Mouse (Mus musculus) forebrain, embryonic 13.5 days (tissue): ENCODE measurements around the gene Lrba. TPM values are rescaled to one million over a fixed set of nuclear protein-coding genes. Genes with fewer than 3 reads are reported as not detected.

Experiments used
- ATAC-seq: fragments of 200-750 bp; cut with Nextera tagmentation; 2 replicates; pipeline ENCODE4 v1.8.0; 2017
- H3K27ac ChIP-seq: fragments of 300-500 bp; sonication (generic); 2 replicates; pipeline ENCODE4 v1.5.1; 2015; ENCODE audit warnings: inconsistent platforms, mild to moderate bottlenecking, moderate library complexity
- H3K27me3 ChIP-seq: fragments of 300-500 bp; sonication (generic); 2 replicates; pipeline ENCODE4 v1.6.1; 2015; ENCODE audit warnings: mild to moderate bottlenecking, inconsistent platforms
- H3K36me3 ChIP-seq: fragments of 300-500 bp; sonication (generic); 2 replicates; pipeline ENCODE4 v1.6.1; 2015; ENCODE audit warnings: mild to moderate bottlenecking, inconsistent platforms; ENCODE audit not compliant: poor library complexity, severe bottlenecking
- H3K4me1 ChIP-seq: fragments of 300-500 bp; sonication (generic); 2 replicates; pipeline ENCODE4 v1.6.1; 2015; ENCODE audit warnings: inconsistent platforms
- H3K4me2 ChIP-seq: fragments of 300-500 bp; sonication (generic); 2 replicates; pipeline ENCODE4 v1.6.1; 2015; ENCODE audit warnings: inconsistent platforms, mild to moderate bottlenecking, moderate library complexity
- H3K4me3 ChIP-seq: fragments of 300-500 bp; sonication (generic); 2 replicates; pipeline ENCODE4 v1.5.1; 2015; ENCODE audit warnings: mild to moderate bottlenecking, inconsistent platforms
- H3K9ac ChIP-seq: fragments of 300-500 bp; sonication (generic); 2 replicates; pipeline ENCODE4 v1.6.1; 2015; ENCODE audit warnings: mild to moderate bottlenecking, inconsistent platforms
- H3K9me3 ChIP-seq: fragments of 300-500 bp; sonication (generic); replicated peaks from 2 replicates; pipeline ENCODE4 v1.6.1; 2016; ENCODE audit warnings: inconsistent platforms
- WGBS: fragments of 180-500 bp; shearing (Covaris S2); methylation state at CpG from one replicate; pipeline ENCODE4 v1.1.7; 2015; 5-methylcytosine and 5-hydroxymethylcytosine counted together
- polyA plus RNA-seq: library from polyadenylated mRNA; unstranded; fragments of >200 nt; fragmentation: Nextera tagmentation; extraction: Ambion mirVana; gene quantifications from 2 replicates; pipeline ENCODE4 v1.2.1, GENCODE M21; 2015

Gene Lrba
- polyA plus RNA-seq, 1 experiment from 2014 or later = 2.1 TPM

DNA sequence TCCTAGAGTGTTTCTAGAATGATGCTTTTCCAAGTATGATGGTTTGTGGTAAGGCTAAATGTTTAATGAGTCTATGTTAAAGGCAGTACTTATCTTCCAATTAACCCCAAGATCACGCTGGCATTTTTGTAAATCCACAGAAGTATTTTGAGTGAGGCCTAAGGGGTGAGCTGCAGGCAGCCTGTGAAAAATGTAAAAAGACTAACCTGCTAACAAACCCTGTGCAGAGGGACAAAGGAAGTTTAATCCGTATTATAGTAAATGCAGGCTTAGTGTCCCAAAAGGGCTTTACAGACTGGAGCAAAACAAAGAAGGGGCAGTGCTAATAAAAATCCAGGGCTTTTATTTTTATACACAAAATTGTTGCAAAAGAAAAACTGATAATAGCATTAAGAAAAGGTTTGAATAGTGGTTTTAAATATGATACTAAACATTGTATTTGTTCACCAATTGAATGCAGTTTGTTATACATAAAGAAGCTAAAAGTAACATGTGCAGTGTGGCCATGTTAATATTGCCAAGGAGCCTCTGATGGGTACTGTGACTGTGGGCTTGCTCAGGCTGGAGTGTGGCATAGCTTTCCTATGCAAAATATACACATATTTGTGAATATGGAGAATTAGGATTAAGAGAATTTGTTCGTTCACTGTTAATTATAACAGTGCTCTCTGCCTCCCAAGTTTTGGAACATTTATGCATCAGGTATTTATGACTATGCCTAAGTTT lies 348.2 kb downstream of the Lrba start:
- WGBS = 8% methylated on average over 3 of the region's 3 CpGs
- no peak overlapping the region for H3K9ac ChIP-seq
- no peaks in the 10 kb centered on the region for H3K4me1 ChIP-seq
- no peak for ATAC-seq
- H3K36me3 ChIP-seq = no peaks in the 10 kb centered on the region
- H3K4me3 ChIP-seq = no peak overlapping the region
- H3K4me2 ChIP-seq = no peak overlapping the region
- no peak overlapping the region for H3K27ac ChIP-seq
- no peaks in the 10 kb centered on the region for H3K9me3 ChIP-seq
- H3K27me3 ChIP-seq = peaks cover 67% of the 10 kb centered on the region

DNA sequence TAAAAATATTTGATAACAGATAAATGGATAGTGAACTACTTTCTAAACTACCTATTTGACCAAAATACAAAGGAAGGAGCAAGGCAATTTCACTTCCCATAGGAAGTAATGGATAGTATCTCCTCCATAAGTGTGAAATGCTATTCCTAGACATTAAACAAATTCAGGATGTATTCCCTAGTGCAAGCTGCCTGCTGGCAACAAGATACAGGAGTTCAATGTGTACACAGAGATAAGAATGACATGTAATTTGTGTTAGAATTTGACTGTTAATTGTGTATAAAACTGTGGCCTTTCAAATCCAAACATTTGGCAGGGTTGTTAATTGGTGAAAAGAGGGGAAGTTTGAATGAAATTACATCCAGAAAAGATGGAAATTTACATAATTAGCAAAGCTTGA lies 350.8 kb downstream of the Lrba start:
- no peaks in the 10 kb centered on the region for H3K9me3 ChIP-seq
- H3K9ac ChIP-seq = no peak overlapping the region
- no peak overlapping the region for H3K4me3 ChIP-seq
- H3K36me3 ChIP-seq = no peaks in the 10 kb centered on the region
- H3K27me3 ChIP-seq = peaks cover 65% of the 10 kb centered on the region
- no peak overlapping the region for H3K27ac ChIP-seq
- ATAC-seq = no peak
- H3K4me2 ChIP-seq = no peak overlapping the region
- no peaks in the 10 kb centered on the region for H3K4me1 ChIP-seq

DNA sequence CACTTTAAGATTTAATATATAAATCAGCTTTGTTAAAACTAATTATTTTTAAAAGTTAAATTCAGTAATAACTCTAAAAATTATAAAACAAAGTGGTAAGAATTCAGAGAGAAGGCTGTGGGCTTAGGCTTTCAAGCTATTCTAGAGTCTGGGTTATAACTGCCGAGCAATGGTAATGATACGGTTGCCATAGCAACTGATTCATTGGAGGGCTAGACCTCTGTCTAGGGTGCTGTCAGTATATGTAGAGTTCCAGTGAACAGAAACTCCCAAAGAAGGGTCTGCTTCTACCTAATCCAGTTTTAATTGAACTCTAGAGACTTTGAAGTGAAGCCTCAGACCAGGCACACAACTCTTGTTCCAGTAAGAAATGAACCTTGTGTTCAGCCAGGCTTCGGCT lies 377.8 kb downstream of the Lrba start:
- WGBS = 29% methylated on average over 3 of the region's 3 CpGs
- no peak overlapping the region for H3K27ac ChIP-seq

DNA sequence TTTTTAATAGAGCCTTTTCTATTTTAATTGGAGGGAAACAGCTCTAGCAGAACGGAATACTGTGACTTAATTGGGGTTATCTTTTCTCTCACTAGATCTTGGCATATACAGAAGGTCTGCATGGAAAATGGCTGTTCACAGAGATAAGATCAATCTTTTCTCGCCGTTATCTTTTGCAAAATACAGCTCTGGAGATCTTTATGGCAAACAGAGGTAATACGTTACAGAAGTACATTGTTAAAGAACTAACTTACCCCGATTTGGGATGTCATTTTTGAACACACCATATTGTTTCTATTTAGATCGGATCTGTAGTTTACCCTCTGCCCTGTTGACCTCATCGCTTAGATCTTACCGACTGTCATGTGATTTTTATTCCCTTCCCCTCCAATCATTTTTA lies 381.3 kb downstream of the Lrba start:
- Histone ChIP-seq H3K36me3 (no peaks in the 10 kb centered on the region), H3K4me2 (no peak overlapping the region), H3K9me3 (no peaks in the 10 kb centered on the region), H3K4me1 (0 out of 2 replicates have a peak, but pooled peaks cover 3% of the 10 kb centered on the region), H3K27me3 (no peaks in the 10 kb centered on the region), H3K4me3 (no peak overlapping the region), H3K27ac (no peak overlapping the region), H3K9ac (no peak overlapping the region)
- ATAC-seq = no peak
- WGBS = 81% methylated on average over 8 of the region's 8 CpGs

More for the DNA sequence above, 377.8 kb downstream of the Lrba start:
- Histone ChIP-seq H3K4me2 (no peak overlapping the region), H3K27me3 (no peaks in the 10 kb centered on the region), H3K9me3 (no peaks in the 10 kb centered on the region), H3K4me1 (0 out of 2 replicates have a peak, but pooled peaks cover 3% of the 10 kb centered on the region), H3K9ac (no peak overlapping the region), H3K4me3 (no peak overlapping the region), H3K36me3 (no peaks in the 10 kb centered on the region)
- peak; percentile 58; the same call in 1 of the 2 replicates for ATAC-seq

DNA sequence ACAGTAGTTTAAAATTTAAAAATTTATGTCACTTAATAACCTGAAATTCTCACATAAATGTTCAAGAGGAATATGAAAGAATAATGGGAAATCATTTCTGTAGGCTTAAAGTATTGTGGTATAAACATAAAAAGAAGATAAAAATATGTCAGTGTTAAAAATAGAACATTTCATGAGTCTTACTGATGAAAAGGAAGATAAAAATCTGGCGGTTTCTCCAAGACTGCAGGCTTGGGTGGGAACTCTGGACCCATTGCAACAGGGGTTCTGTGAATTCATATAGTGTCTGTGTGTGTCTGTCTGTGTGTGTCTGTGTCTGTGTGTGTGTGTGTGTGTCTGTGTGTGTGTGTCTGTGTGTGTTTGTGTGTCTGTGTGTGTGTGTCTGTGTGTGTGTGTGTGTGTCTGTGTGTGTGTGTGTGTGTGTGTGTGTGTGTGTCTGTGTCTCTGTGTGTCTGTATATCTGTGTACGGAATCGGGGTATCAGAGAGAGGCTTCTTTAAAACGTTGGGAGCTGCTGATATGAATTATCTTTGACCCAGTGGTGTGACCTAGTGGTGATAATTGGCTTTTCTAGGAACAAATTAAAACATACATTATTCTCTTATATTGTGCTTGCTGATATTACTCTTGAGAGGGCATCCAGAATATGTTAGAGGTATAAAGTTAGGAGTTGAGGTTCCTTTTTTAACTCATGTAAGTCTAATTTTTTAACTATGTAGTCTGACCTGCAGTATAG lies 402.7 kb downstream of the Lrba start:
- 75% methylated on average over 4 of the region's 4 CpGs for WGBS
- Histone ChIP-seq H3K4me2 (no peak overlapping the region), H3K27me3 (no peaks in the 10 kb centered on the region), H3K4me3 (no peak overlapping the region), H3K9me3 (no peaks in the 10 kb centered on the region), H3K27ac (no peak overlapping the region), H3K9ac (no peak overlapping the region), H3K36me3 (no peaks in the 10 kb centered on the region), H3K4me1 (no peaks in the 10 kb centered on the region)
- ATAC-seq = no peak

DNA sequence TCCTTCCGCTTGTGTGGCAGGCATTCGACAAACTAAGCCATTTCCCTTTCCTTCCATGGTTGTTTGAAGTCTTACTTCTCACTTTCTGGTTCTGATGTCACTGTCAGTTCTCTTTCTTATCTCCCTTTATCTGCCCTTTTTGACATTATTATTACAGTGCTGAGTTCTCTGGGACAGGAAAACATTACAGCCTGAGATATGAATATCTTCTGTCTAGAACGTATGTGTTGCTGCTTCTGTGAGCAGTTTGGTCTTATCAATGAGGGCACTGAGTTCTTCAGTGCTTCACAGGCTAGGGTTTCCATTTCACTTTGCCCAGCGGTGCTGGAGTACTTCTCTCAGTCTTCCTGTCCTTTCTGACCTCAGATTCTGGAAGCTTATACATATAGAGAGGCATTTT lies 404.9 kb downstream of the Lrba start:
- H3K36me3 ChIP-seq = no peaks in the 10 kb centered on the region
- no peak overlapping the region for H3K4me2 ChIP-seq
- 95% methylated on average over 4 of the region's 4 CpGs for WGBS
- no peak overlapping the region for H3K4me3 ChIP-seq
- ATAC-seq = no peak
- no peak overlapping the region for H3K27ac ChIP-seq
- no peaks in the 10 kb centered on the region for H3K27me3 ChIP-seq
- no peaks in the 10 kb centered on the region for H3K4me1 ChIP-seq
- H3K9ac ChIP-seq = no peak overlapping the region
- H3K9me3 ChIP-seq = no peaks in the 10 kb centered on the region

DNA sequence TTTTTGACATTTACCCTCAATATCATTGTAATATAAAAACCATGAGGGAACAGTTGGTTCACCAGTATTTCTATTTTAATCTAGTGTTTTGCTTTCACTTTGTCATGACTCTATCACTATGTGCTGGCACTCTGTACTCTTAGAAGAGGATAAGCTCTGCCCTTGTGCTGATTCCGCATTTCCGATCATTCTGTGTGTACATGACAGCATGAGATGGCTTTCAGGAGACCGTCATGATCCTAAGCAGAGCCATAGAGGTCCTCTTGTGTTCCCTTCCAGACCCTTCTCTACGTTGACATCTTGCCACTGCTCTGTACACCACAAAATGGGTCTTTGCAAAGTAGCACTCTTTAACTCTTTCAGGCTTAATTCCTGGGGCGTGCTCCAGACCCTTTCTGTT lies 411.0 kb downstream of the Lrba start:
- no peak for ATAC-seq
- 61% methylated on average over 5 of the region's 5 CpGs for WGBS

DNA sequence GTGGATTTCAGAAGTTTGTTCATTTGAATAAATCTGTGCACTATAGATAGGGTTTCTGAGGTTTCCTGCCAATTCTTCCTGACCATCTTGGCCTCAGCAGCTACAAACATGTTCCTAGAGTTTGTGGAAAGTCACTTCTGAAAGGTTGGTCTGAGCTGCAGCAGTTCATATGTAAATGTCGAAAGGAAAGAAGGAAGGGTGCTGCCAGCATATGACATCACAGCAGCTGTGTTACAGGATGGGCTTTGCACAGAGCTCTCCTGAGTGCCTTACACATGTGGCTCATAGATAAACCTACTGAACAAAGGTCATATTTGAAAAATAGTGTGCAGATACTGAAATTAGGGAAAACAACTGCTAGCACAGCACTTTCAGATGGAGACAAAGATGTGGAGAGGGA lies 411.5 kb downstream of the Lrba start:
- Histone ChIP-seq H3K4me2 (no peak overlapping the region), H3K27me3 (no peaks in the 10 kb centered on the region), H3K4me3 (no peak overlapping the region), H3K9me3 (no peaks in the 10 kb centered on the region), H3K27ac (no peak overlapping the region), H3K36me3 (no peaks in the 10 kb centered on the region), H3K4me1 (no peaks in the 10 kb centered on the region), H3K9ac (no peak overlapping the region)
- 37% methylated on average over 1 of the region's 1 CpGs for WGBS
- ATAC-seq = no peak

More for the DNA sequence above, 411.0 kb downstream of the Lrba start:
- H3K9me3 ChIP-seq = no peaks in the 10 kb centered on the region
- H3K4me2 ChIP-seq = no peak overlapping the region
- no peaks in the 10 kb centered on the region for H3K4me1 ChIP-seq
- no peaks in the 10 kb centered on the region for H3K27me3 ChIP-seq
- H3K27ac ChIP-seq = no peak overlapping the region
- no peak overlapping the region for H3K4me3 ChIP-seq
- H3K9ac ChIP-seq = no peak overlapping the region
- H3K36me3 ChIP-seq = no peaks in the 10 kb centered on the region

DNA sequence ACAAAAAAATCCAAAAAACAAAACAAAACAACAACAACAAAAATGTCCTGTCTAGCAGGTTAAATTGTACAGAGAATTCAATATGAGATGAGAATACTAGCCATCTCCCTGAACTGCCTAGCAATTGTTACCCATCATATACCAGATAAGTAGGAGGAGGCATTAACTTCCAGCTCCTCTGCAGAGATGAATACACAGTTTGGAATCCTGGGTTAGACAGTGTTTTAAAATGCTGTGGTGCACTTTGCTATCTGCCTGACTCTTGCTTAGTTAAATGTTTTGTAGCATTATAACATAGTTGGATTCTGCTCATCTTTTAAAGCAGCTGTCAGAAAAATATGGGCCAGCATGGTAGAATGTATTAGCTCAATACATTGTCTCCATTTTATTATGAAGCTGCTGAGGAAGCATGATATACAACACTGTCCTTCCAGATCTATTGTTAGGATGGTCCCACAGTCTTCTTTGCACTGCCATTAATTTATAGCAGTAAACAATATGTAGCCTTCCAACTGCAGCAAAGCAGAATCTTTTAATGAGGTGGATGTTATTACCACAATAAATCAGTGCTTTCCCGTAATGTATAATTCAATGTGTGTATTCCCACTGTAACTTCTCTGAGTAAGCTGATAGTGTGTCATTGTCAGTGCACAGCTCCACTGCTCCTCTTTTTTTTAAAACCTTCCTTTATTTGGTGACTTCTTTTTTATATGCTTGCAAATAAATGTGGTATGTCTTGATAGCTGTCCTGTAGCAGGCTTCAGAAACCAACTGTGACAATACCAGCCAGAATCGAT lies 414.3 kb downstream of the Lrba start:
- Histone ChIP-seq H3K36me3 (no peaks in the 10 kb centered on the region), H3K4me2 (no peak overlapping the region), H3K27me3 (no peaks in the 10 kb centered on the region), H3K4me1 (no peaks in the 10 kb centered on the region), H3K9me3 (no peaks in the 10 kb centered on the region), H3K9ac (no peak overlapping the region), H3K27ac (no peak overlapping the region), H3K4me3 (no peak overlapping the region)
- 81% methylated on average over 2 of the region's 2 CpGs for WGBS
- ATAC-seq = no peak

DNA sequence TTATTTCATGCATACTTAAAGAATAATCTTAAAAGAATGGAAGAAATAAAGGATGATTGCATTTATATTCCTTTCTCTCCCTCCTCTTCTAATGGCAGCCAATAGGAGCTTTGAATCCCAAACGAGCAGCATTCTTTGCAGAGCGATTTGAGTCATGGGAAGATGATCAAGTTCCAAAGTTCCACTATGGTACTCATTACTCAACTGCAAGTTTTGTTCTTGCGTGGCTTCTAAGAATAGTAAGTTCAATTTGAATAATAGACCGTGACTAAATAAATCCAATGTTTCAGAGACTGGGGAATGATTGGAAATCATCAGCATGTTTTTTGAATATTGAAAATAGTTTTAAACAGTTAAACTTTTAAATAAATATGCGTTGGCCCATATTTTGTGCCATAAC lies 416.9 kb downstream of the Lrba start:
- no peak overlapping the region for H3K4me3 ChIP-seq
- no peak overlapping the region for H3K27ac ChIP-seq
- 71% methylated on average over 5 of the region's 5 CpGs for WGBS
- ATAC-seq = no peak
- H3K4me1 ChIP-seq = no peaks in the 10 kb centered on the region
- no peaks in the 10 kb centered on the region for H3K9me3 ChIP-seq
- no peaks in the 10 kb centered on the region for H3K27me3 ChIP-seq
- H3K9ac ChIP-seq = no peak overlapping the region
- H3K36me3 ChIP-seq = no peaks in the 10 kb centered on the region
- no peak overlapping the region for H3K4me2 ChIP-seq

DNA sequence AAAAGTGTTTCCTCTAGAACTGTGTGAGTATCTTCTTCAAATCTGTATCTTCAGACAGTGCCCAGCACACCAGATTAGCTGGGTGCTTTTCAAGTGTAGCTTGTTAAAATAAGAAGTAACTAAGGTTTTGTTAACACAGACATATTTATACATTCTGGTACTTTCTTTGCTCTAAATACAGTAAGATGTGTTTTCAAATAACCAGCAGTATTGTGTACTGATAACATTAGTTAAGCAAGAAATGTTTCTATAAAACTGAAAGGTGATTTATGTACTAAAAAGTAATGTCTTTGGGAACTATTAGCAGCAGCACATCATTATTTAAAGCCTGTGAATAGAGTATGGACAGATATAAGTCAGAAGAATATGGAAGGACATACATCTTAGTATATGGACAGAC lies 417.3 kb downstream of the Lrba start:
- Histone ChIP-seq H3K4me3 (no peak overlapping the region), H3K4me1 (no peaks in the 10 kb centered on the region), H3K4me2 (no peak overlapping the region), H3K27ac (no peak overlapping the region), H3K27me3 (no peaks in the 10 kb centered on the region), H3K36me3 (no peaks in the 10 kb centered on the region), H3K9ac (no peak overlapping the region), H3K9me3 (no peaks in the 10 kb centered on the region)
- ATAC-seq = no peak

DNA sequence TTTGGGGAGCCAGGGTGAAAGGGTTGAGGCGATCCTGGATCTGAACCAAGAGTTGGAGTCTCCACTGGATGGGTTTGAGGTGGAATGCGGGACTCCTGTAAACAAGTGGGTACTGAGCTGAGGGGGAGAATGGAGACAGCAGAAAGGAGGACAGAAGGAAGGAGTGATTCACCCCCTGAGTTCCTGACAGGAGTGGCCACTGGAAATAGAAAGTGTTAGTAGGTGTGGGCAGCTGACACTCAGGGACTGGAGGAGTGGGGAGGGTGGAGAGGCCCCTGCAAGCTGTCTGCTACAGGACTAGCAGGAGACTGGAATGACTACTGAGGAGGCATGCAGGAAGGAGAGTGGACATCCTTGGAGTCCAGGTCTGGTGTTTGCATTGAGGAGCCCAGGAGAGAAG lies 422.3 kb downstream of the Lrba start:
- Histone ChIP-seq H3K27me3 (no peaks in the 10 kb centered on the region), H3K27ac (no peak overlapping the region), H3K9ac (no peak overlapping the region), H3K4me2 (no peak overlapping the region), H3K9me3 (no peaks in the 10 kb centered on the region), H3K4me1 (no peaks in the 10 kb centered on the region), H3K36me3 (no peaks in the 10 kb centered on the region), H3K4me3 (no peak overlapping the region)
- WGBS = 82% methylated on average over 2 of the region's 2 CpGs
- no peak for ATAC-seq
